Comparison of ENCODE assay signal across 16 mouse cellular contexts in genomic region chr7:34208027-34208745, GRCm38 (mm10). TPM values are rescaled to one million over a fixed set of nuclear protein-coding genes. Genes with fewer than 3 reads are reported as not detected.
DNase-seq lines count a peak whose midpoint lies in the region; ATAC-seq and TF ChIP-seq lines count a peak whose summit lies in the region.
"Had no signal": no experiment of that assay in that cellular context is flagged by ENCODE, and none has a peak within 500 bp of the region (broad histone marks: within the 10 kb centered on the region; RNA-seq: fewer than 3 reads in every experiment).

No protein-coding gene starts in this region.

- WGBS in lung, embryonic 14.5 days, result 92% methylated on average over 9 of the region's 9 CpGs
- WGBS in heart, embryonic 11.5 days (ENCODE audit: insufficient replicate concordance), result 92% methylated on average over 9 of the region's 9 CpGs

- H3K4me3 ChIP-seq in lung, embryonic 14.5 days (ENCODE audit: low read depth, low read length), result no peak overlapping the region
- H3K4me3 ChIP-seq in heart, embryonic 11.5 days (ENCODE audit: low read depth, low read length), result no peak overlapping the region
- H3K4me3 ChIP-seq: embryonic facial prominence, embryonic 10.5 days; midbrain, embryonic 10.5 days had no signal

- H3K9ac ChIP-seq in lung, embryonic 14.5 days, result no peak overlapping the region
- H3K9ac ChIP-seq in heart, embryonic 11.5 days (ENCODE audit: low read depth, low read length), result no peak overlapping the region

- H3K27ac ChIP-seq in lung, embryonic 14.5 days (ENCODE audit: low read depth), result no peak overlapping the region
- no peak overlapping the region for H3K27ac ChIP-seq in heart, embryonic 11.5 days (ENCODE audit: low read depth, low read length)
- H3K27ac ChIP-seq: embryonic facial prominence, embryonic 10.5 days; midbrain, embryonic 10.5 days had no signal

- intact Hi-C loops in gastrocnemius, postnatal 36 days (cut with DNase I), result no loop called here

- H3K9me3 ChIP-seq in lung, embryonic 14.5 days (ENCODE audit: low read depth, low read length), result no peaks in the 10 kb centered on the region
- no peaks in the 10 kb centered on the region for H3K9me3 ChIP-seq in heart, embryonic 11.5 days (replicated peaks; ENCODE audit: control insufficient read depth, low read length)
- H3K9me3 ChIP-seq: embryonic facial prominence, embryonic 10.5 days; midbrain, embryonic 10.5 days had no signal

- peaks cover 98% of the 10 kb centered on the region for H3K36me3 ChIP-seq in lung, embryonic 14.5 days (ENCODE audit: insufficient read depth)
- H3K36me3 ChIP-seq in splenic B cell, adult 2 months (ENCODE audit: control insufficient read depth, insufficient read depth, low read length, poor library complexity, severe bottlenecking), result peaks cover 22% of the 10 kb centered on the region
- H3K36me3 ChIP-seq in heart, embryonic 11.5 days (ENCODE audit: control insufficient read depth, insufficient read depth, low read length), result peaks cover 86% of the 10 kb centered on the region

- no peak for ATAC-seq in lung, embryonic 14.5 days (ENCODE audit: insufficient read depth)
- ATAC-seq in heart, embryonic 11.5 days (replicated peaks; ENCODE audit: insufficient number of reproducible peaks, low FRiP score, low TSS enrichment), result no peak

- no peak overlapping the region for H3K4me2 ChIP-seq in lung, embryonic 14.5 days
- H3K4me2 ChIP-seq in heart, embryonic 11.5 days, result no peak overlapping the region

- H3K27me3 ChIP-seq in lung, embryonic 14.5 days (ENCODE audit: insufficient read depth, low read length), result no peaks in the 10 kb centered on the region
- H3K27me3 ChIP-seq in splenic B cell, adult 2 months (ENCODE audit: control insufficient read depth, insufficient read depth, low read length, poor library complexity, severe bottlenecking), result no peaks in the 10 kb centered on the region
- no peaks in the 10 kb centered on the region for H3K27me3 ChIP-seq in heart, embryonic 11.5 days (ENCODE audit: control insufficient read depth, insufficient read depth, low read length)

- TF ChIP-seq CTCF in lung, embryonic 14.5 days (IDR thresholded peaks at IDR 0.05; ENCODE audit: low read depth), result peak; percentile 35; the same call in 1 of the 2 replicates

- peak; percentile 21 for DNase-seq in gastrocnemius, postnatal 25 days
- DNase-seq in gastrocnemius, postnatal 36 days, result no peak
- DNase-seq in lung, embryonic 14.5 days, result no peak
- no peak for DNase-seq in lung, adult 18-20 months
- DNase-seq in ZHBTc4 (ENCODE audit: low read depth, low spot score), result peak; percentile 65
- peak; percentile 29 for DNase-seq in splenic B cell, adult 2 months (ENCODE audit: low read depth, low spot score)
- no peak for DNase-seq in testis, postnatal 14 days (ENCODE audit: low spot score)
- DNase-seq: cerebellum, adult 8-10 months; lung, adult 2 months had no signal

- no peaks in the 10 kb centered on the region for H3K4me1 ChIP-seq in lung, embryonic 14.5 days (ENCODE audit: insufficient read depth)
- no peaks in the 10 kb centered on the region for H3K4me1 ChIP-seq in heart, embryonic 11.5 days (ENCODE audit: control insufficient read depth, insufficient read depth, low read length)
- H3K4me1 ChIP-seq: embryonic facial prominence, embryonic 10.5 days; midbrain, embryonic 10.5 days had no signal

RNA-seq across cellular contexts. Expression of gene Pdcd2l, which starts 11.7 kb away (rescaled TPM):
- 10 to 100 TPM; 14.3 to 15.9 TPM for total RNA-seq in gastrocnemius, postnatal 25 days (2021)
- 10 to 100 TPM; 15.3 to 18.1 TPM for total RNA-seq in gastrocnemius, postnatal 36 days (2021)
- 53.7 and 54.1 TPM in 2 replicates for polyA plus RNA-seq in lung, embryonic 14.5 days (2014; fragmentation: Nextera tagmentation; extraction: Ambion mirVana)
- polyA plus RNA-seq in heart, embryonic 11.5 days (2014; fragmentation: Nextera tagmentation; extraction: Ambion mirVana), result 46.7 and 49.7 TPM in 2 replicates

RNA-seq across cellular contexts. Expression of gene Gpi1, which starts 21.9 kb away (rescaled TPM):
- 1,000 to 10,000 TPM in 1 of 2 experiments, 100 to 1,000 TPM in 1; 948 to 1,062 TPM for total RNA-seq in gastrocnemius, postnatal 25 days (2021)
- 1,000 to 10,000 TPM; 1,148 to 1,175 TPM for total RNA-seq in gastrocnemius, postnatal 36 days (2021)
- polyA plus RNA-seq in lung, embryonic 14.5 days (2014; fragmentation: Nextera tagmentation; extraction: Ambion mirVana), result 260 and 268 TPM in 2 replicates
- polyA plus RNA-seq in heart, embryonic 11.5 days (2014; fragmentation: Nextera tagmentation; extraction: Ambion mirVana), result 798 and 824 TPM in 2 replicates

RNA-seq across cellular contexts. Expression of gene Uba2, which starts 38.8 kb away (rescaled TPM):
- 10 to 100 TPM; 32.4 to 36.7 TPM for total RNA-seq in gastrocnemius, postnatal 25 days (2021)
- 10 to 100 TPM; 29.6 to 44.7 TPM for total RNA-seq in gastrocnemius, postnatal 36 days (2021)
- polyA plus RNA-seq in lung, embryonic 14.5 days (2014; fragmentation: Nextera tagmentation; extraction: Ambion mirVana), result 229 and 231 TPM in 2 replicates
- polyA plus RNA-seq in heart, embryonic 11.5 days (2014; fragmentation: Nextera tagmentation; extraction: Ambion mirVana), result 125 and 128 TPM in 2 replicates

RNA-seq across cellular contexts. Expression of gene Gm6096, which starts 42.7 kb away (rescaled TPM):
- total RNA-seq in gastrocnemius, postnatal 25 days (2021), result not detected
- not detected for total RNA-seq in gastrocnemius, postnatal 36 days (2021)
- 0.88 TPM in 1 of 2 replicates, not detected in the other for polyA plus RNA-seq in lung, embryonic 14.5 days (2014; fragmentation: Nextera tagmentation; extraction: Ambion mirVana)
- polyA plus RNA-seq in heart, embryonic 11.5 days (2014; fragmentation: Nextera tagmentation; extraction: Ambion mirVana), result 0.80 and 1.2 TPM in 2 replicates
- total RNA-seq: adrenal gland, postnatal 4 days; gastrocnemius, adult 8-10 months; left cerebral cortex, postnatal 14 days had no signal
- polyA plus RNA-seq: intestine, embryonic 14.5 days; lung, adult 2 months; midbrain, embryonic 10.5 days had no signal

Comparison
In these comparisons a context has a peak if more than half of its experiments do, and no peak if none do; other contexts are left out.
1. DNase-seq: peak in gastrocnemius, postnatal 25 days (single experiment), ZHBTc4 (single experiment) and splenic B cell, adult 2 months (single experiment); none in gastrocnemius, postnatal 36 days (0 of 2), lung, embryonic 14.5 days (single experiment), lung, adult 18-20 months (0 of 2) and testis, postnatal 14 days (single experiment).